Mouse (Mus musculus): Measurements from ENCODE around the gene Iqcf6.
"Not testable (repeated sequence)": the region's sequence is repeated elsewhere in the genome, so short reads cannot be mapped to it uniquely, and the experiment has no call there.

- TF ChIP-seq GATA1, TAL1 (IDR thresholded peaks at IDR 0.05; ENCODE audit: low read length): not testable (repeated sequence)
These were observed 31.0 kb upstream of the Iqcf6 start for GRCm38 (mm10) chr9:106595402-106595801.

All from erythroblast, embryonic 14.5 days (primary cell).